Mouse (Mus musculus): ENCODE measurements at regions not wholly inside any gene's neighbourhood (a gene's known extent, or its start where the extent isn't known, plus 50 kb on each side); places are given as distances from the start of the nearest gene placed in this dataset.
A peak's percentile ranks its signal among the peaks of the same experiment; 100 is the strongest.

GRCm38 (mm10) chr14:64546787-64547186 is 442.7 kb downstream of the Prss52 start:
- Histone ChIP-seq H3K9me3 (replicated peaks) (no peaks in the 10 kb centered on the region), H3K4me1 (no peaks in the 10 kb centered on the region), H3K27me3 (no peaks in the 10 kb centered on the region), H3K9ac (no peak overlapping the region), H3K27ac (no peak overlapping the region), H3K4me2 (no peak overlapping the region), H3K36me3 (ENCODE audit: poor library complexity, severe bottlenecking) (no peaks in the 10 kb centered on the region), H3K4me3 (no peak overlapping the region)
- 2% methylated on average over 4 of the region's 4 CpGs for WGBS
- ATAC-seq = no peak

DNA sequence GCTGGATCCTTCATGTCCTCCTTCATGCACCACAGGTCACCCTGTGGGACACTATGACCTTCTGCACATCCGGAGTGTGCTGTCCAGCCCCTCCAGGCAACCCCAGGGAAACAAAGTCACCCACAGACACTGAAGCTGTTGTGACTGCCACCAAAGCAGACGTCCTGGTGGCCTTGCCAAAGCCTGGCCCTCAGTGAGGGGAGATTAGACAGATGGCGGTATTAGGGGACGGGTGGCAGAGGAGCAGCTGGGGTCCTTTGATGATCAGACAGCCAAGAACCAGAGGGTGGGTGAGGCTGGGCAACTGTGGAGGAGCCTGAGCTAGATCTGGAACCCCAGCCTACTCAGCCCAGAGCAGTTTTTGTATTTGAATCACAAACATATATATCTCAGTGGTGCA is 448.9 kb downstream of the Prss52 start:
- H3K4me3 ChIP-seq = no peak overlapping the region
- no peak overlapping the region for H3K27ac ChIP-seq
- no peaks in the 10 kb centered on the region for H3K4me1 ChIP-seq
- 66% methylated on average over 4 of the region's 4 CpGs for WGBS
- no peaks in the 10 kb centered on the region for H3K9me3 ChIP-seq (replicated peaks)
- H3K4me2 ChIP-seq = no peak overlapping the region
- H3K27me3 ChIP-seq = no peaks in the 10 kb centered on the region
- no peak for ATAC-seq
- no peaks in the 10 kb centered on the region for H3K36me3 ChIP-seq (ENCODE audit: poor library complexity, severe bottlenecking)
- H3K9ac ChIP-seq = no peak overlapping the region

GRCm38 (mm10) chr14:64556042-64556441 is 452.0 kb downstream of the Prss52 start:
- Histone ChIP-seq H3K4me3 (no peak overlapping the region), H3K27ac (no peak overlapping the region), H3K9ac (no peak overlapping the region), H3K36me3 (ENCODE audit: poor library complexity, severe bottlenecking) (no peaks in the 10 kb centered on the region), H3K27me3 (no peaks in the 10 kb centered on the region), H3K4me2 (no peak overlapping the region), H3K4me1 (no peaks in the 10 kb centered on the region), H3K9me3 (replicated peaks) (no peaks in the 10 kb centered on the region)
- ATAC-seq = no peak
- 57% methylated on average over 7 of the region's 7 CpGs for WGBS

GRCm38 (mm10) chr14:64557453-64557852 is 453.4 kb downstream of the Prss52 start:
- H3K4me3 ChIP-seq = no peak overlapping the region
- no peaks in the 10 kb centered on the region for H3K27me3 ChIP-seq
- ATAC-seq = no peak
- no peaks in the 10 kb centered on the region for H3K9me3 ChIP-seq (replicated peaks)
- H3K4me2 ChIP-seq = no peak overlapping the region
- H3K4me1 ChIP-seq = no peaks in the 10 kb centered on the region
- H3K36me3 ChIP-seq (ENCODE audit: poor library complexity, severe bottlenecking) = no peaks in the 10 kb centered on the region
- no peak overlapping the region for H3K27ac ChIP-seq
- WGBS = 66% methylated on average over 6 of the region's 6 CpGs
- no peak overlapping the region for H3K9ac ChIP-seq

GRCm38 (mm10) chr14:64568689-64569088 is 464.6 kb downstream of the Prss52 start:
- H3K36me3 ChIP-seq (ENCODE audit: poor library complexity, severe bottlenecking) = no peaks in the 10 kb centered on the region
- H3K27ac ChIP-seq = no peak overlapping the region
- no peak overlapping the region for H3K9ac ChIP-seq
- H3K4me3 ChIP-seq = no peak overlapping the region
- no peak for ATAC-seq
- H3K9me3 ChIP-seq (replicated peaks) = no peaks in the 10 kb centered on the region
- H3K4me1 ChIP-seq = no peaks in the 10 kb centered on the region
- WGBS = 11% methylated on average over 6 of the region's 6 CpGs
- H3K4me2 ChIP-seq = no peak overlapping the region
- H3K27me3 ChIP-seq = no peaks in the 10 kb centered on the region

DNA sequence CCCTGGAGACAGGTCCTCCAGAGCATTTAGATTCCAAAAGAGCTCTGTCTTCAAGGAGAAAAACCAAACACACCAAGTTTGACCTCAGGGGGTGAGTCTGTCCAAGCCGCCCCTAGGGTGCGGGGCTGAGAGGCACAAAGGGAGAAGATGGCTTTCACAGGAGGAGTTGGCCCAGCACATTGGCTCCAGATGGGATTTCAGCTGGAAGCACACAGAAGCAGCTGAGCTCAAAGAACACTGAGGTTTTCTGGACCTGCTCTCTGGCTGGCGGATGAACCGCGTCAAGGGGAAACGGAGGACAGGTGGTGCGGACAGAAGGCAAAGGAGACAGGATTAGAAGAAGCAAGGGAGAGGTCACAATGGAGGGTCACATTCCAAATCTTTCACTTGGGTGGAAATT is 466.9 kb downstream of the Prss52 start:
- H3K36me3 ChIP-seq (ENCODE audit: poor library complexity, severe bottlenecking) = no peaks in the 10 kb centered on the region
- no peak for ATAC-seq
- H3K9ac ChIP-seq = no peak overlapping the region
- H3K4me1 ChIP-seq = peaks cover 12% of the 10 kb centered on the region; the same call in 1 of the 2 replicates
- H3K27me3 ChIP-seq = no peaks in the 10 kb centered on the region
- WGBS = 69% methylated on average over 7 of the region's 7 CpGs
- H3K27ac ChIP-seq = no peak overlapping the region
- no peak overlapping the region for H3K4me3 ChIP-seq
- H3K9me3 ChIP-seq (replicated peaks) = no peaks in the 10 kb centered on the region
- H3K4me2 ChIP-seq = no peak overlapping the region

- Histone ChIP-seq H3K36me3 (ENCODE audit: poor library complexity, severe bottlenecking) (no peaks in the 10 kb centered on the region), H3K4me1 (peaks cover 14% of the 10 kb centered on the region; the same call in 1 of the 2 replicates), H3K9me3 (replicated peaks) (no peaks in the 10 kb centered on the region), H3K27me3 (no peaks in the 10 kb centered on the region), H3K4me3 (no peak overlapping the region), H3K4me2 (no peak overlapping the region), H3K27ac (no peak overlapping the region), H3K9ac (no peak overlapping the region)
- ATAC-seq = no peak
- 67% methylated on average over 2 of the region's 2 CpGs for WGBS
Observed at GRCm38 (mm10) chr14:64572756-64573155, 468.7 kb downstream of the Prss52 start.

GRCm38 (mm10) chr14:64573773-64574172 is 469.7 kb downstream of the Prss52 start:
- Histone ChIP-seq H3K27ac (peak overlapping the region; percentile 71), H3K4me2 (no peak overlapping the region; the same call in 1 of the 2 replicates), H3K27me3 (no peaks in the 10 kb centered on the region), H3K9me3 (replicated peaks) (no peaks in the 10 kb centered on the region), H3K36me3 (ENCODE audit: poor library complexity, severe bottlenecking) (no peaks in the 10 kb centered on the region), H3K4me1 (peaks cover 14% of the 10 kb centered on the region; the same call in 1 of the 2 replicates), H3K9ac (peak overlapping the region; percentile 45; the same call in 1 of the 2 replicates), H3K4me3 (no peak overlapping the region)
- ATAC-seq = 0 out of 2 replicates have a peak, but pooled peaks have one; percentile 19
- 52% methylated on average over 5 of the region's 5 CpGs for WGBS

DNA sequence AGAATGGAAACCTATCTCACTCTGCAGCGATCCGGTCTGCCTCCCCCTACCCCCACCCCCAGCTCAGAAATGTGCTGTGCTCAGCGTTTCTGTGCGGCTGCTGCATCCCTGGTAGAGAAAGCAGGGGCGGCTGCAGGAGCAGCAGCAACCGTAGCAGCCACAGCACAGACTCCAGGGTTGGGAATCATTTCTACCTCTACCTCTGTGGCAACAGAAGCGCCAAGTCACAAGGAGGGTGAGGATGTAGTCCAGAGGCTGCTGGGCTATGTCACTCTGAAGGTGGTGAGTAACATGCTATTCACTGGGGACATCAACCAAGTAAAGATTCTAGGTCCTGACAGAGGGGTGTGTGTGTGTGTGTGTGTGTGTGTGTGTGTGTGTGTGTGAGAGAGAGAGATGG is 470.2 kb downstream of the Prss52 start:
- peaks cover 14% of the 10 kb centered on the region; the same call in 1 of the 2 replicates for H3K4me1 ChIP-seq
- peak overlapping the region; percentile 46 for H3K4me2 ChIP-seq
- H3K4me3 ChIP-seq = 0 out of 2 replicates have a peak overlapping the region, but pooled peaks have one; percentile 11
- H3K27me3 ChIP-seq = 0 out of 2 replicates have a peak, but pooled peaks cover 4% of the 10 kb centered on the region
- H3K27ac ChIP-seq = peak overlapping the region; percentile 71
- no peaks in the 10 kb centered on the region for H3K36me3 ChIP-seq (ENCODE audit: poor library complexity, severe bottlenecking)
- ATAC-seq = peak; percentile 65; the same call in 1 of the 2 replicates
- WGBS = 52% methylated on average over 7 of the region's 7 CpGs
- no peaks in the 10 kb centered on the region for H3K9me3 ChIP-seq (replicated peaks)
- peak overlapping the region; percentile 45 for H3K9ac ChIP-seq

DNA sequence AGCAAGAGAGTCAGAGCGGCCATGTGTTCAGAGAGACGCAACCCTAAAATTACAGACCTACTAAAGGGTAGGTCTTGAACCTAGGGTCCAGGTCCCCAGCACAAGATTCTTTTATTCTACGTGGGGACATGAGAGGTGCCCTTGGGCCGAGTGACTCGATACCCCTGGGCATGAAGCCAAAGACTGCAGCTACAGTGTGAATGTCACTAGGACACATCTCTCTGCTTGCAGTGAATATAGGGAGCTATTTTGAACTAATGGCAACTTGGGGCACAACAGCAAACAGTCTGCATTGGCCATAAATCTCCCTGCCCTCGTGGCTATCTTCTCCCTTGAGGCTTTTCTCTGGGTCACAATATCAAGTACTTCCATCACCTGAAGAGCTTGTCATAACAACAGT is 470.7 kb downstream of the Prss52 start:
- H3K4me2 ChIP-seq = peak overlapping the region; percentile 46
- peak overlapping the region; percentile 71; the same call in 1 of the 2 replicates for H3K27ac ChIP-seq
- H3K4me1 ChIP-seq = peaks cover 14% of the 10 kb centered on the region; the same call in 1 of the 2 replicates
- H3K9ac ChIP-seq = peak overlapping the region; percentile 45; the same call in 1 of the 2 replicates
- no peaks in the 10 kb centered on the region for H3K36me3 ChIP-seq (ENCODE audit: poor library complexity, severe bottlenecking)
- no peak for ATAC-seq
- H3K4me3 ChIP-seq = peak overlapping the region; percentile 24
- H3K9me3 ChIP-seq (replicated peaks) = no peaks in the 10 kb centered on the region
- WGBS = 69% methylated on average over 6 of the region's 6 CpGs
- peaks cover 5% of the 10 kb centered on the region; the same call in 1 of the 2 replicates for H3K27me3 ChIP-seq

- 31% methylated on average over 4 of the region's 4 CpGs for WGBS
- no peak overlapping the region for H3K27ac ChIP-seq
- H3K27me3 ChIP-seq = peaks cover 8% of the 10 kb centered on the region; the same call in 1 of the 2 replicates
- no peak overlapping the region for H3K9ac ChIP-seq
- H3K9me3 ChIP-seq (replicated peaks) = no peaks in the 10 kb centered on the region
- no peak for ATAC-seq
- H3K36me3 ChIP-seq (ENCODE audit: poor library complexity, severe bottlenecking) = no peaks in the 10 kb centered on the region
- peak overlapping the region; percentile 46 for H3K4me2 ChIP-seq
- peaks cover 24% of the 10 kb centered on the region for H3K4me1 ChIP-seq
- no peak overlapping the region for H3K4me3 ChIP-seq
Observed at GRCm38 (mm10) chr14:64575954-64576353, 471.9 kb downstream of the Prss52 start.

- no peaks in the 10 kb centered on the region for H3K9me3 ChIP-seq (replicated peaks)
- 69% methylated on average over 4 of the region's 4 CpGs for WGBS
- peaks cover 44% of the 10 kb centered on the region for H3K4me1 ChIP-seq
- peak overlapping the region; percentile 36; the same call in 1 of the 2 replicates for H3K27ac ChIP-seq
- no peak overlapping the region for H3K4me2 ChIP-seq
- no peaks in the 10 kb centered on the region for H3K36me3 ChIP-seq (ENCODE audit: poor library complexity, severe bottlenecking)
- peaks cover 22% of the 10 kb centered on the region for H3K27me3 ChIP-seq
- no peak overlapping the region for H3K9ac ChIP-seq
- no peak overlapping the region for H3K4me3 ChIP-seq
- no peak for ATAC-seq
Observed at GRCm38 (mm10) chr14:64580086-64580485, 476.0 kb downstream of the Prss52 start.

DNA sequence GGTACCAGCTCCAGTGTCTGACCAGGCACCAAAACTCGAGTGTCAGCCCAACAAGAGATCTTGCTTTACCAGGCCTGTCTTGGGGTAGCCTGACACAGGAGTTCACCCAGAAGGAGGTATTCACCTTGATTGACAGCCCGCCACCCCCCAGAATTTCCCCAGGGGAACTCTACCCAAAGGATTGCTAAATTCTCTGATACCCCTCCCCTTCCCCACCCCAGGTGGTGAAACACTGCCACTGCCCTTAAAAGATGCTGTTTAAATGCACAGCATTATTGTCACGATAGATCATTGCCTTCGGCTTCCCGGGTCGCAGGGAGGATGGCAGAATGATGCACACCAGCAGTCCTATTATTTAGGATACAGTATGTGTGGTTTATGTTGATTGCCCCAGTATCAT is 476.8 kb downstream of the Prss52 start:
- Histone ChIP-seq H3K9me3 (replicated peaks) (no peaks in the 10 kb centered on the region), H3K36me3 (ENCODE audit: poor library complexity, severe bottlenecking) (no peaks in the 10 kb centered on the region), H3K9ac (0 out of 2 replicates have a peak overlapping the region, but pooled peaks have one; percentile 12), H3K4me1 (peaks cover 49% of the 10 kb centered on the region), H3K4me3 (no peak overlapping the region), H3K27me3 (peaks cover 30% of the 10 kb centered on the region), H3K27ac (peak overlapping the region; percentile 54), H3K4me2 (peak overlapping the region; percentile 2; the same call in 1 of the 2 replicates)
- ATAC-seq = no peak
- WGBS = 36% methylated on average over 6 of the region's 6 CpGs

All from forebrain, embryonic 13.5 days (tissue).